In genomic region chr7:73521277-73522193, GRCm38 (mm10) we compare ENCODE assay signal across 10 mouse cellular contexts. TPM values are rescaled to one million over a fixed set of nuclear protein-coding genes. Genes with fewer than 3 reads are reported as not detected.
DNase-seq lines count a peak whose midpoint lies in the region; ATAC-seq lines count a peak whose summit lies in the region.
"Had no signal": no experiment of that assay in that cellular context is flagged by ENCODE, and none has a peak within 500 bp of the region (broad histone marks: within the 10 kb centered on the region; RNA-seq: fewer than 3 reads in every experiment).

No protein-coding gene starts in this region.

- H3K4me2 ChIP-seq in heart, embryonic 15.5 days, result no peak overlapping the region
- no peak overlapping the region for H3K4me2 ChIP-seq in forebrain, embryonic 12.5 days
- no peak overlapping the region for H3K4me2 ChIP-seq in hindbrain, embryonic 16.5 days (ENCODE audit: low read length)

- H3K27ac ChIP-seq in heart, embryonic 15.5 days, result peak overlapping the region; percentile 43
- H3K27ac ChIP-seq in forebrain, embryonic 12.5 days, result peak overlapping the region; percentile 57
- peak overlapping the region; percentile 52 for H3K27ac ChIP-seq in hindbrain, embryonic 16.5 days (ENCODE audit: low read depth, low read length)

- H3K4me1 ChIP-seq in heart, embryonic 15.5 days (replicated peaks), result peaks cover 30% of the 10 kb centered on the region
- H3K4me1 ChIP-seq in forebrain, embryonic 12.5 days, result peaks cover 16% of the 10 kb centered on the region
- peaks cover 9% of the 10 kb centered on the region for H3K4me1 ChIP-seq in hindbrain, embryonic 16.5 days (ENCODE audit: control insufficient read depth, insufficient read depth, low read depth, low read length)

- DNase-seq in heart, adult 8-10 months (ENCODE audit: low spot score), result no peak
- DNase-seq in neural tube, embryonic 10.5 days (ENCODE audit: extremely low spot score, low spot score), result peak; percentile 19
- no peak for DNase-seq in cerebellum, adult 9-10 months
- no peak for DNase-seq in spleen, postnatal 10 days (ENCODE audit: low spot score in 2 of 2)
- DNase-seq in frontal cortex, postnatal 25 days (ENCODE audit: low spot score in 2 of 2), result no peak
- DNase-seq: right cerebral cortex, postnatal 14 days had no signal

- H3K9ac ChIP-seq in heart, embryonic 15.5 days, result no peak overlapping the region
- no peak overlapping the region for H3K9ac ChIP-seq in forebrain, embryonic 12.5 days
- no peak overlapping the region for H3K9ac ChIP-seq in hindbrain, embryonic 16.5 days (ENCODE audit: low read depth, low read length)

- no peak overlapping the region for H3K4me3 ChIP-seq in heart, embryonic 15.5 days
- no peak overlapping the region for H3K4me3 ChIP-seq in forebrain, embryonic 12.5 days (replicated peaks)
- H3K4me3 ChIP-seq in hindbrain, embryonic 16.5 days (ENCODE audit: low read length), result no peak overlapping the region

- H3K36me3 ChIP-seq in heart, embryonic 15.5 days, result peaks cover 31% of the 10 kb centered on the region
- H3K36me3 ChIP-seq in forebrain, embryonic 12.5 days (replicated peaks), result peaks cover 40% of the 10 kb centered on the region
- peaks cover 7% of the 10 kb centered on the region for H3K36me3 ChIP-seq in hindbrain, embryonic 16.5 days (ENCODE audit: control insufficient read depth, insufficient read depth, low read length)

- 79% methylated on average over 11 of the region's 11 CpGs for WGBS in heart, embryonic 15.5 days
- WGBS in forebrain, embryonic 12.5 days, result 87% methylated on average over 11 of the region's 11 CpGs
- 72% methylated on average over 11 of the region's 11 CpGs for WGBS in hindbrain, embryonic 16.5 days

- no peaks in the 10 kb centered on the region for H3K27me3 ChIP-seq in heart, embryonic 15.5 days
- H3K27me3 ChIP-seq in forebrain, embryonic 12.5 days, result no peaks in the 10 kb centered on the region
- H3K27me3 ChIP-seq in hindbrain, embryonic 16.5 days (replicated peaks; ENCODE audit: control insufficient read depth, insufficient read depth, low read length), result no peaks in the 10 kb centered on the region

- ATAC-seq in heart, embryonic 15.5 days (replicated peaks; ENCODE audit: insufficient number of reproducible peaks, insufficient read depth, low FRiP score, low read depth), result no peak
- no peak for ATAC-seq in forebrain, embryonic 12.5 days (ENCODE audit: low FRiP score)
- peak; percentile 19; the same call in 1 of the 2 replicates for ATAC-seq in hindbrain, embryonic 16.5 days

- no peaks in the 10 kb centered on the region for H3K9me3 ChIP-seq in heart, embryonic 15.5 days (replicated peaks)
- H3K9me3 ChIP-seq in forebrain, embryonic 12.5 days, result no peaks in the 10 kb centered on the region
- H3K9me3 ChIP-seq in hindbrain, embryonic 16.5 days (ENCODE audit: control insufficient read depth, low read length), result no peaks in the 10 kb centered on the region
- H3K9me3 ChIP-seq: G1E had no signal

RNA-seq across cellular contexts. Expression of gene Chd2, which starts 20.1 kb away (rescaled TPM):
- 41.2 and 42.9 TPM in 2 replicates for polyA plus RNA-seq in heart, embryonic 15.5 days (2015; fragmentation: Nextera tagmentation; extraction: Ambion mirVana)
- total RNA-seq in heart, adult 8-10 months (2022), result 10 to 100 TPM; 37.2 to 45.8 (median 39.8) TPM
- 69.4 and 78.8 TPM in 2 replicates for polyA plus RNA-seq in forebrain, embryonic 12.5 days (2016; fragmentation: Nextera tagmentation; extraction: Ambion mirVana)
- 34.0 and 35.3 TPM in 2 replicates for polyA plus RNA-seq in hindbrain, embryonic 16.5 days (2015; fragmentation: Nextera tagmentation; extraction: Ambion mirVana)
